Mouse (Mus musculus): ENCODE data around the gene Olfr399. TPM values are rescaled to one million over a fixed set of nuclear protein-coding genes. Genes with fewer than 3 reads are reported as not detected.

Gene Olfr399
- total RNA-seq (2021), result not detected
- long read RNA-seq, experiment 1, result 0 reads
- long read RNA-seq, experiment 2, result 0 reads

GRCm38 (mm10) chr11:74056451-74056850 is at the start of gene Olfr399, which contains the start of gene Olfr139:
Gene Olfr399, minus strand, starts transcription at chr11:74056615.
Gene Olfr139, minus strand, starts transcription at chr11:74056551.
- DNase-seq, result no peak

DNA sequence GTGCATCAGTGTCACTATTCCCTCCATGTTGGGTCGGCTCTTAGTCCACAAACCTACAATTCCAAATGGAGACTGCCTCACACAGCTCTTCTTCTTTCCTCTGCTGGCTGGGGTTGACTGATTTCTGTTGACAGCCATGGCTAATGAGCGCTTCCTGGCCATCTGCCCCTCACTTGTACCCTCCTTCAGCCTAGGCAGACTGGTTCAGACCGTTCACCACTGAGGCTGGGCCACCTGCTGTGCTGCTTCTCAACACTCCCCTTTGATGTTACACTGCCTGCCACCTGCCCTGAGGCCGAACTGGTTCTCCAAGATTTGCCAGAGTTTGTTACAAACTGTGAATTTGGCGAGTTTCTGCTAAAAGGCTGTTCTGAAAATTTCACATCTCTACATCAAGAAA is 48.7 kb upstream of the Olfr399 start:
- DNase-seq, result no peak

DNA sequence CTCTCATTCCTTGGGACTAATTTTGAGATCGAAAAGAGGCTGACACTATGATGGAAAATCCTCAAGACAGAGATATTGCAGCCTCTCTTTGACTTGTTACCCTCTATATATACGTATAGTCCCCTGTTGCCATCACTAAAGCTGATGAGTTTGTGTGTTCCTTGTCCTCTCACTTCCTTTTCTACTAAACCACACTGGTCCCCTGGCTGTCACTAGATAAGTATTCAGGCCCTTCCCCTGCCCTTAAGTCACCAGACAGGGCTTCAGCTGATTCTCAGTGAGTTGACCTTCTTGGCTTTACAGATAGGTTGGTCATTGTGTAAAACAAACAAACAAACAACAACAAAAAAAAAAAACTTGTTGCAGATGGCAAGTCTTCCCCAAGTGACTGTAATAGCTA is 45.1 kb upstream of the Olfr399 start:
- DNase-seq, result no peak

DNA sequence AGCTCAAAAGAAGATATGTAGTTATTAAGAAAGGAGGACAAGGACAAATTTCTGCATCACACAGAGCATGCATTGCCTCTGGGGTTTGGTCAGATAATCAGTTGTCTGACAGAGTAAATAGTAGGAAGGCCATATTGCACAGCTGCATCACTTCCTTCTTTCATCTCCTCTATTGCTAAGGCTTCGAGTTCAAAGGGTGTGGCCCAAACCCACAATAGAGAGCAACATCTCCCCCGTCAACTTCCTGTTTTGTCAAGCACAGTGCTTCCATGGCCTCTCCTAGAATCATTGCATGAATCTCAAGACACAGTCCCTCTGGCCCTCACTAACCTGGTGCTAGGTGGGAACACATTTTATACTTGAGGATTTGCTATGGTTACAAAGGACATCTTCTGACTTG is 44.3 kb upstream of the Olfr399 start:
- no peak for DNase-seq

DNA sequence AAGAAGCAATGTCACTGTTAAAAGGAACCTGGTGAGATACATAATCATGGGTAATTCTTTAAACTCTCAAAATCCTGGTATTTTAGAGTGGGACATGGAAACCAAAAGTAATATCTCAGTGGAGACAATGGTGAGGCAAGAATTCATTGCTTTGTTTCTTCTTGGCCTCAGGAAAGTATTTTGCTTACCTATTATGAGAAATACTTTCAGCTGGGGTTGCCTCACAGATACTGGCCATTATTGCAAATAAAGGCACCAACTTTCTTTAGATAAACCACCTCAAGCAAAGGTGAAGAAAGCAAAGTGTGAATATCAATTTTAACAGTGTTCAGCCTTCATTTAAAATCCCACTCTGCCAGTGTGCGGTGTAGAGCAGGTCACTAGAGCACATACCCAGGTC is 13.2 kb upstream of the Olfr399 start, which contains the start of gene Zfp616:
Gene Zfp616, plus strand, starts transcription at position 301 of the 400 bp plus-strand sequence.
- no peak for DNase-seq

GRCm38 (mm10) chr11:74051347-74051746 is 5.1 kb downstream of the Olfr399 start:
- no peak for DNase-seq

Other genes with a start within 250 kb of the Olfr399 start
- gene Olfr392, start 239.6 kb downstream of the Olfr399 start, total RNA-seq (2021), result not detected
- not detected for gene Olfr393, start 205.2 kb downstream of the Olfr399 start, total RNA-seq (2021)
- not detected for gene Olfr394, start 165.8 kb downstream of the Olfr399 start, total RNA-seq (2021)
- gene Olfr395, start 147.3 kb downstream of the Olfr399 start, total RNA-seq (2021), result not detected
- gene Olfr23, start 119.9 kb downstream of the Olfr399 start, total RNA-seq (2021), result not detected
- gene Olfr397, start 95.8 kb downstream of the Olfr399 start, total RNA-seq (2021), result not detected
- gene Olfr398, start 66.2 kb downstream of the Olfr399 start, total RNA-seq (2021), result not detected
- not detected for gene Olfr139, start 64 bp downstream of the Olfr399 start, total RNA-seq (2021)
- gene Zfp616, start 13.3 kb upstream of the Olfr399 start, total RNA-seq (2021), result not detected
- not detected for gene Olfr401, start 57.1 kb upstream of the Olfr399 start, total RNA-seq (2021)
- not detected for gene Olfr402, start 96.9 kb upstream of the Olfr399 start, total RNA-seq (2021)
- gene Olfr403, start 129.6 kb upstream of the Olfr399 start, total RNA-seq (2021), result not detected
- gene Olfr43, start 154.8 kb upstream of the Olfr399 start, total RNA-seq (2021), result not detected
- not detected for gene Olfr406, start 203.2 kb upstream of the Olfr399 start, total RNA-seq (2021)
- gene Olfr59, start 227.1 kb upstream of the Olfr399 start, total RNA-seq (2021), result not detected

Measured in adrenal gland, postnatal 36 days (tissue).